Mouse (Mus musculus) c-Kit-positive CD71-positive TER-119-negative erythroid progenitor cells, embryonic 14.5 days (primary cell): ENCODE measurements around the gene Rpl14.
A peak's percentile ranks its signal among the peaks of the same experiment; 100 is the strongest.

Source experiments
- DNase-seq: peaks from one replicate; pipeline ENCODE4 v3.0.0-alpha.2; 2013; ENCODE audit warnings: low read depth

Gene Rpl14

GRCm38 (mm10) chr9:120571593-120572385 lies 545 bp downstream of the Rpl14 start:
- no peak for DNase-seq

GRCm38 (mm10) chr9:120575748-120576661 lies 4.8 kb downstream of the Rpl14 start:
- no peak for DNase-seq

- DNase-seq: no peak
Measured at GRCm38 (mm10) chr9:120576662-120577013, 5.4 kb downstream of the Rpl14 start.

GRCm38 (mm10) chr9:120577133-120577651 lies 5.9 kb downstream of the Rpl14 start:
- peak; percentile 93 for DNase-seq

GRCm38 (mm10) chr9:120577706-120578405 lies 6.6 kb downstream of the Rpl14 start:
- DNase-seq: no peak

- no peak for DNase-seq
Measured at GRCm38 (mm10) chr9:120578701-120579100, 7.5 kb downstream of the Rpl14 start.

GRCm38 (mm10) chr9:120579808-120580207 lies 8.6 kb downstream of the Rpl14 start:
- DNase-seq: no peak

GRCm38 (mm10) chr9:120581941-120582618 lies 10.8 kb downstream of the Rpl14 start:
- no peak for DNase-seq

- peak; percentile 92 for DNase-seq
Measured at GRCm38 (mm10) chr9:120582619-120583308, 11.5 kb downstream of the Rpl14 start.

- no peak for DNase-seq
Measured at GRCm38 (mm10) chr9:120583314-120583713, 12.1 kb downstream of the Rpl14 start.

- no peak for DNase-seq
Measured at GRCm38 (mm10) chr9:120586546-120586945, 15.3 kb downstream of the Rpl14 start.

GRCm38 (mm10) chr9:120591490-120591889 lies 20.2 kb downstream of the Rpl14 start:
- no peak for DNase-seq

GRCm38 (mm10) chr9:120593383-120594101 lies 22.3 kb downstream of the Rpl14 start:
- no peak for DNase-seq

GRCm38 (mm10) chr9:120594839-120595238 lies 23.6 kb downstream of the Rpl14 start:
- no peak for DNase-seq

- DNase-seq: no peak
Measured at GRCm38 (mm10) chr9:120595306-120595705, 24.1 kb downstream of the Rpl14 start.

GRCm38 (mm10) chr9:120601488-120602171 lies 30.4 kb downstream of the Rpl14 start:
- peak; percentile 51 for DNase-seq

- DNase-seq: no peak
Measured at GRCm38 (mm10) chr9:120602172-120602838, 31.1 kb downstream of the Rpl14 start.

- DNase-seq: peak; percentile 49
Measured at GRCm38 (mm10) chr9:120602839-120603511, 31.7 kb downstream of the Rpl14 start.

- no peak for DNase-seq
Measured at GRCm38 (mm10) chr9:120603512-120603908, 32.3 kb downstream of the Rpl14 start.
